Mouse (Mus musculus): ENCODE results near the gene Peli2.

The Peli2 gene

DNA sequence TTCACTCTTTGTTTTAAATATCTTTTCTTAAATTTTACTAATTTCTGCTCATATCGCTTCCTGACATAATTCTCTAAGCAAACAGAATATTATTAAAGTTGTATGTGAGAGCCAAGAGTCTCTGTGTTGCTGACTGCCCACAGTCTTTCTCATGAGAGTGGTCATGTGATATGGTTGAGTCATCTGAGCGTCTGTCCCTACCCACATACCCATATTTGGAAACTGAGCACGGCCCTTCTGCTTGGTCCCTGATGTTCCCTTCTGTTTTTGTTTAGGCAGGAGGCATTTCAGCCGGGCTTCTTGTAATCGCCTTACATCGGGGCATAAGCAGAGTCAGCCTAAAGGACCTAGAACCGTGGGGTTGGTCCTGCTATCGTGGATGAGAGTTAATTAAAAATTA, 68.7 kb downstream of the Peli2 start:
- DNase-seq (ENCODE audit: low spot score in 2 of 2), result peak; percentile 62 to 67

DNA sequence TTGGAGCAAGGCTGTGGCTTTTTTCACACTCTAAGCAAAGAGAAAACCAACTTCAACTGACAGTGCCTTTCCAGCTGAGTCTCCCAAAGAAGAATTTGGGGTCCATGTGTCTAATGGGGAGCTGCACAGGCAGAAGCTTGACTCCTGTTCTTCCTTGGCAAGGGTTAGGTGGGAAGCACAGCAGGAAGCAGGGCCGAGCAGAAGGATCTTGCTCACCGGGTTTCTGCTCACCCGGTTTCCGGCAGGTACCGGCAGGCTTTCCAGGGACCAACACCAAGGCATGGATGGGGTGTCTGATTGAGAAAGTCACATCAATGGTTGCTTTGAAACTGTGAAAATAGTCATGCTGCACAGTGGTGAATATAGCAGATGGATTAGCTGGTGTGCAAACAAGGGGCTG, 70.3 kb downstream of the Peli2 start:
- DNase-seq (ENCODE audit: low spot score in 2 of 2), result no peak

DNA sequence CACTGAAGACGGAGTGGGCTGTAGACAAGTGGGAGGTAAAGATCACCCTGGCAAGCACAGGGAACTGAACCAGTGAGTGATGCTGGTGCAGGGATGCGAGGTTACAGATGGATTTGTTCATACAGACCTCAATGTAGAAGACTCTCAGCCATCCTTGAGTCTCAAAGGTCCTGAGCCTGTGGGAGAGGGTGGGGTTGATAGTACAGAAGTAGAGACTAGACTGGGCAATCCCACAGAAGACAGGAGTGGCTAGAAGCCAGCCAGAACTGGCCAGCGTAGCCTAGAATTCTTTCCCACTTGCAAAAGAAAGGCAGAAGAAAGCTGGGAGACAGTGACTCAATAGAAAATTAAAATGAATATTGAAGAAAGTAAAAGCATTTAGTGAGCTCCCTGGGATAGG, 71.3 kb downstream of the Peli2 start:
- DNase-seq (ENCODE audit: low spot score in 2 of 2), result peak in 1 of 2 experiments; percentile 45

DNA sequence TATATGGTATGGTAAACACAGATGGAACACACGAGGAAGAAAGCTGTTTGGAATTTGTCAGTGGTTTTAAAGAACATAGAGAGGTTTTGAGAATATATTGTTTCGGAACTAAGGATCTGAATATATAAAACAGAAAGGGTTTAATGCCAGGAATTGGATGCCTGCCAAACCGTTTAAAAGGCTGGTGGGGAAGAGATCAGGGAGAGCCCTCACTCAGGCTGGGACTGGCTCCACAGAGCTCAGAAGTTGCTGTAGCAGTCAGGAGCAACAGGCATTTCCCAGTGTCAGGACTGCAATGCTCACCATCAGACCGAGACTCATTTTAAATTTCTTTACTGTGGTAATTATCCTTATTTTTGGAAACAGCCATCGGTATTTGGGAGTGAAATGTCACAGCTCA, 76.2 kb downstream of the Peli2 start:
- no peak for DNase-seq (ENCODE audit: low spot score in 2 of 2)

DNA sequence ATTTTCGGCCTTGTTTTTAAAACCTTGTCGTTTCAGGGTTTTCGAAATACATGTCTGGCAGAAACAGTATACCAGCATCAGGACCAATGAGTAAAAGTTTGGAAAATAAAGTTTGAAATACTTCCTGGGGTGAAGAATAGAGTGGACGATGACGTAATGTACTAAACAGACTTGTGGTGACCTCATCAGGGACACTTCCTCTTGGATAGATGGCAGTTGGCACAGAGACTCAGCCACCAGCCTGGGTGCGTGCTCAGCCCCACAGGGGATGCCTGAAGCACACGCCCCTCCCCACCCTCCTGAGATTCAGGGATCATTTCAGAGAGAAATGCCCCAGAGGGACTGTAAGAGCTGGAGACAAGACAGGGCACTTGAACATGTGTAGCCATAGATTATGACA, 76.7 kb downstream of the Peli2 start:
- no peak for DNase-seq (ENCODE audit: low spot score in 2 of 2)

DNA sequence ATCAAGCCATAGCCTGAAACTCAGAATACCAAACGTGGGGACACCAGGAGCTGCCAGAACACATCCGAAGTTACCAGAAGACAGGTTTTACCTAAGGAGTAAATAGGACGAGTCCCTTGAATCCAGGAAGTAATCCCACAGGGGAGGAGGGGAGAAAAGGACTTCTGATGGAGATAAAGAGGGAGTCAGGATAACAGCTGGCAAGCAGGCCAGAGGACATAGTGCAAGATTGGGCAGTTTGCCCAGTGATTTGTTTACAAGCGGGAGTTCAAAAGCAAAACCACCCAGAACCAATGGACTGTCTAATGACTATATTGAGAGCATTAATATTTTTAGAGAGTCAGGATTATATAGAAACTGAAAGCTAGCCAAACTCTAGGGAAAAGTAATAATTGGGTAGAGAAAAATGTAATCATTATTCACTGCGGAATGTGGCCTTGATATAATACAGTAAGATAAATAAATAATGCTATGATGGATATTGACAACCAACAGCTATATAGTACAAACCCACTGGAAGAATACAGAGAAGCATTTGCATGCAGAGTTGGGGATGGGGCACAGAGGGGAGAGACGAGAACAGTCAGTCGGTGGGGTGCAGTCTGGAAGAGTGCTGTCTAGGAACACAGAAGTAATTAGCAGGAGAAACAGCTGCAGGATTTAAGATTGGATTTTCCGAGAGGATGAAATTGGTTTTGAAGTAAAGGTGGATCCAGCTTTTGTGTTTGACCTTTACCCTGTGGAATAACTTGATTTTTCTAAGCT, 77.7 kb downstream of the Peli2 start:
- peak; percentile 37 to 41 for DNase-seq (ENCODE audit: low spot score in 2 of 2)

DNA sequence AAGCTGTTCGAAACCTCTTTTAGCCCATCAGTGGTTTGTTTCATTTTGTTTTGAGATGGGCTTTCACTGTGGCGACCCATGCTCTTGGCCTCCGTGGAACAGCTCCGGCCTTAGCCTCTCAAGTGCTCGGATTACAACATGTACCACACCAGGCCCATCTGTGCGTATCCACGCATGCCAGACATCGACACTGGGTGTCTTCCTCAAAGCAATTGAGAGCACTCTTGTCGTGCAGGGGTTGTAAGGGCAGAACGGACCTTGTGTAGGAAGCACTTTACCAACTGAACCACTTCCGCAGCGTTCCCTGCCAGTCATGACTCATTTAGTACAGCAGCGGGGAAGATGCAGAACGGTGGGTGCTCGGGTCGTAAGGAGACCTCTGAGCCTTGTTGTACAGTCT, 78.3 kb downstream of the Peli2 start:
- no peak for DNase-seq (ENCODE audit: low spot score in 2 of 2)

DNA sequence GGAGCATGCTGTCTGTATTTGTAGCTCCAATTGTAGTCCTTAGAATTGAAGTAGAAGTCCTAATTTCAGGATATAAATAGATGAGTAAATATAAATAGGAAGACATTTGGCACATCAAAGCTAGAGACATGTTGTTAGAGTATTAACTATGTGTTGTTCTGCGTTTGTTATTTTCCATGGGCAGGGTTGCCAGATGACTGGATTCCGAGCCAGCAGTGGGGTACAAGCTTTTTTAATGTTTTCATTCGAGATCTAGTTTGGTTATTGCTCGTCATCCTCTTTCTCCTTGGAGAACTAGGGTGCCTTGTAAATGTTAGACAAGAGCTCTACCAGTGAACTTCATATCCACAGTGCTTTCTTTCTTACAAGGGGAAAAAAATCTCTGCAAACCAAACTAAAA, 78.9 kb downstream of the Peli2 start:
- DNase-seq (ENCODE audit: low spot score in 2 of 2), result no peak

DNA sequence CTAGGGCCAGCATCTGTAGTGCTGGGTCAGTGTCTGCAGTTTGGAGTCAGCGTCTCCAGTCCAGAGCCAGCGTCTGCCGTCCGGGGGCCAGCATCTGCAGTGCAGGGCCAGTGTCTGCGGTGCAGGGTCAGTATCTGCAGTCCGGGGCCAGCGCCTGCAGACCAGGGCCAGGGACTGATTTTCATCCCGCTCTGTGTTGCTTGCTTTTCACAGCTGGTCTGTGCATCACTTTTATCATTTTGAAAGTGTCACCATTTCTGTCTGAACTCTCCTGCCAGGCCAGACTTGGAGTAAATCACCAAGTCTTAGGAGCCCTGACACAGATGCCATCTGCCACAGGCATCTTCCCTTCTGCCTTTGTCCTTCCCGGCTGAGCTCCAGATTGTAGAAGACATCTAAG, 79.7 kb downstream of the Peli2 start:
- DNase-seq (ENCODE audit: low spot score in 2 of 2), result no peak

DNA sequence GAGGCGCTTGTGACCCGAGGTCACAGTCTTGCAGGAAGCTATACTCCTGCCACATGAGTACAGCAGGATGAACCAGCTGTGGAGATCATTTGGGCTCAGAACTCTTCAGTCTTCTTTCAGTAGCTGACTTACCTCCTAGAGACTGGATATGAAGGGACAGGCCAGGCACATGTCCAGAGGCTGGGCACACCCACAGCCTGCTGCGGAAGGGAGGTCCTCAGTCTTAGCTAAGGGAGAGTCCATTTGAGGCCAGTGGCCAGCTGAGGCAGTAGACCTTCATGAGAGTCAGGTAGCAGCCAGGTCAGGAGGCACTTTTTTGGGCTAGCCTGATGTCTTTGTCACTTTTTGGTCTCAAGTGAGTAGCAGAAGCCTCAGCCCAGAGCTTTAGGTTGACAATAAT, 80.2 kb downstream of the Peli2 start:
- peak; percentile 49 to 66 for DNase-seq (ENCODE audit: low spot score in 2 of 2)

DNA sequence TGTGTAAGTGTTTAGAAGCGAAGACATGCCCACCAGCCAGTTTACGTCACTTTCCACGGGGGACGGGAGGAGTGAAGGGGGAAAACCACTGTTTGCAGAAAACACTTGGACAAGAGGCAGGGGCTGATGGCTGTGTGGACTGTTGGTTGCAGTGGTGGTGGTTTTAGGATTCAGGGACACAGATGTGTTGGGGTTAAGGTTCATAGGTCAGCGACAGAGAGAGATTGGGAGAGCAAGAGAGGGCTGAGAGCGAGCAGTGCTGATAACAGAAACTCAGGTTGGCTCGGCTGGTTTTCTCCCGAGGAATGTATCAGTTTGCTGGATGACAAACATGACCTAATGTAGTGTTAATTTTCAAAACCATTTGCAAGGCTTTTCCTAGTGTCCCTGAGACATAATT, 80.8 kb downstream of the Peli2 start:
- no peak for DNase-seq (ENCODE audit: low spot score in 2 of 2)

DNA sequence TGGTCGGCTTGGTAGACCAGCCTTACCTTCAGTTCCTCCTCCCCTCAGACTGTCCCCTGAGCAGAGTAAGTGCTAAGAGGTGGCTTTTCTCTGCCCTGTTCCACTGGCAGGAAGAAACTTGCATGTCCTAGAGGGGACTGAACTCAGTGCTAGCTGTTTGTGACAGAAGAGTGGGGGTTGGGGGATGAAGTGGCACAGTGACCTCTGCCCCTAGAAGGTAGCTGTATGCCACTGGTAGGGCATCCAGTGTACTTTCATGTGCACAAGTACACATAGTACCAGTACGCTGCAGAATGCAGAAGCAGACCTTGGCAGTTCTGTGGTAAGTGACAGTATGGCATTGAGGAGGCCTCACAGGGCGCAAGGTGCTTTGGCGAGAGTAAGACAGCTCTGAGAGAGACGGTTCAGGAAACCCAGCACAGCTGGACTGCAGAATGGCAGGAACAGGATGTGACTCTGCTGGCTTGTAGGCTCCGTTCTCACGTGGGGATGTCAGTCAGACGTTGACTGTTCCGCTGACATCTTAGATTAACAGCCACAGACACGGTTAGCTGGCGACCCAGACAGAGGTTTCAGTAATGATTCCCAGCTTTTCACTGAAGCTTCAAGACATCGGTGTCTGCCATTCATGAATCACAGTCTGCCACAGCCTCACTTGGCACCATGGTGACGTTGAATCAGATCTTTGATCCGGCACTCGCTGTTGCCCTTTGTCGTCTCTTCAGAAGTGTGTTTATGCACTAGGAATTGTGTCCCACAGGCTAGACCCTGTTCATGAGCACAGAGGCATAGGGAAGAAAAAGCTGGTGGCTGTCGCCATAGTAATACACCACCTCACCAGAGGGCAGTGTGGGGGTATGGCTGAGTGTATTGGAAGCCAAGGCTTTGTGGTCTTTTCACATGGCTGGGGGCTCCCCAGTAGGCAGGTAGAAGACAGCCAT, 81.7 kb downstream of the Peli2 start:
- no peak for DNase-seq (ENCODE audit: low spot score in 2 of 2)

DNA sequence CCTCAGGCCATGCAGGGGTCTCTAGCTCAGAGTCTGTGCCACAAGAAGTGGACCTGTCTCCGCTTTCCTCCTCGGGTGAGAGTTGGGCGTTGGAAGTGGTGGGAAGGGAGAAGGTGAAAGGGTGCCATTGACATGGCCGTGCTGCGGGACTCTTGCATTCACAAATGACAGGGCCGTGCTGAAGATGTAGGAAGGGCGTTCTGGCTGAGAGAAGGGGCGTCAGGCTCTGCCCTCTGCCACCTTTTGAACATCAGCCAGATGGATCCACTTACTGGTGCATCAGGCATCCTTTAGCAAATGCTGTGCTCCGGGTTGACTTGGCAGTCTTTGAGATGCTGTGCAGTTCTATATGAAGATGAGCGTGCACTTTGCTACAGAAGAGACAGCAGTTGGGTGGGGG, 84.4 kb downstream of the Peli2 start:
- no peak for DNase-seq (ENCODE audit: low spot score in 2 of 2)

DNA sequence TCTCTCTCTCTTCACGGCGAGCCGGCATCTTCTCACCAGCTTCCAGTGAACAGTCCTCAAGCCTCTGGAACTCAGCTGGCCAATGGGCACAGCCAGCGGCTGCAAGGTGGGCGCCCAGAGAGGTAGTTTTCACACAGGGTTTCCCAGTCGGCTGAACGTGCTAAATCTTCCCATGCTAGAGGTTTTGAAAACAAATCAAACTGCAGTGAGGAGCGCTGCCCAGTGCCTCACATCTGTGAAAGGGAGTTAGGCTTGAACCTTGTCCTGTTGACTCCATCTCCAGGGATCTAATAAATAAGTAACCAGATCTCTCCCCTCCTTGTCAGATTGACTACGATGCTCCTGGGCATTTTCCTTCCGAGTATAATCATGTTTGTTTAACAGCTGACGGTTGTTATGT, 85.0 kb downstream of the Peli2 start:
- DNase-seq (ENCODE audit: low spot score in 2 of 2), result no peak

DNA sequence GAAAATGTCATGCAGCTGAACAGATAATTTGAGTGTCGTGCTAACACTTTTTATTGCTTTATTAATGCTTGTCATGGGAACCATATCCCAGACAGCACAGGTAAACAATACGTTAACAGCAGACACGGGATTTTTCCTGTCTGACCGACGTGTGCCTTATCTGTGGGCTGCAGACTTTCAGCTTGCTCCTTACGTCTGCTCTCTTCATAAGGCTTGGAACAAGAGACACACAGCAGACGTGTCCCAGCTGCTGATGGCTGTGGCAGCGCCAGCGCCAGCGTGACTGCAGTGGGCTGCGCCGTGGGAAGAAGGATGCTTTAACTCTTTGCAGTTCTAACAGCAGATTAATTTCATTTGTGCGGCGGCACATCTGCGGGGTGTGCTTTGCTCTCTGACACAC, 86.5 kb downstream of the Peli2 start:
- peak; percentile 53 to 55 for DNase-seq (ENCODE audit: low spot score in 2 of 2)

DNA sequence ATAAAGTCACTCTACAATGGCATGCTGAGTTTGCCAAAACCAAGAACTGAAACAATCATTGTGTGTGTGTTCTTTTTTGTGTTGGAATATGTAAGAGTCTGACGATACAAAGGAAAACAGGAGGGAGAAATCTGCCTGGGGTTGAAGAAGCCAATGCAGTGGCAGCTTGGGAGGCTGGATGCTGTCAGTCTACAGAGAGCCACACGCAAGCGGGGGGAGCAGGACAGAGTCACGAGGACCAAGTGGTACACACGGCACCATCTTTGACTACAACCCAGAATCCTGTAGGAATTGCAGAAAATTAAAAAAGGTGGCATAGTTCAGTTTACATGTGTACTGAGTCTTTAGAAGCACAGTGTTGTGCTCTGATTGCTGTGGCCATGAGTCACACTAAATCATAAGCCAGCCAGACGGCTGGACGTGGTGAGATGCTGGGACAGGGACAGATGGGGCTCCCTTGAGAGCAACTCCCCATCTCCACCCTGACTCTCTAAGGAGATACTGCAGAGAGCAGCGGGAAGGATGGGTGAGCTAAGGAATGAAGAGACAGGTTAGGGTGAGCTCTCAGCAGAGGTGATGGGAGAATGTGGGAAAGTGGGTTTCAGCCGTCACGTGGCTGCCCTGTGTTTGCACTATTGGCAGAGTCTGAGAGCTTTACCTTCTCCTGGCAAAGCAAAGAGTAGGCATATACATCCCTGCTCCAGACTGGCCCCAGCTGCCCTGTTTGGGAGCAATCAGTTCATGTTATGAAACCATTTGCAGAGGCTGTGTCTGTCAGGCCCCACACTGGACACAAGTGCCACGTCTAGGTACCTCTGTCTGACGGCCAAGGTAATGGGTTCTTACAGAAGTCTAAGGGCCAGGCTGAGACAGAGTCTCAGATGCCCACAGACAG, 87.4 kb downstream of the Peli2 start:
- DNase-seq (ENCODE audit: low spot score in 2 of 2), result no peak

DNA sequence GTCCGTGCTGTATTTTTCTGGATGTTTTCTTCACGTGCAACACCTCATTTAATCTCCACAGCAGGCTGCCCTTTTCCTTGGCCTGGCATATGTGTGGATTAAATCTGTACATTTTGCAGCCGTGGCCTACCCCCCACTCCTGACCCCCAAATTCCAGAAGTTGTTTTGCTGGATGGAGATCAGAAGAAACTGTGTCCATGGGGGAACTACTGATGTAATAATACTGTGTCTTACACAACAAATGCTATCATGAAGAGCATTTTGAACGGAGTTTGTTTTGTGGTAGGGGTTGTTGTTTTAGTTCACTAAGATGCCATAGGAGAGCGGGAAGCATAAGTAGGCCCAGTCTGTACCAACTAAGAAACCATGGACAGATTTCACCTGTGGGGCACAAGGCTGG, 88.8 kb downstream of the Peli2 start:
- DNase-seq (ENCODE audit: low spot score in 2 of 2), result no peak

DNA sequence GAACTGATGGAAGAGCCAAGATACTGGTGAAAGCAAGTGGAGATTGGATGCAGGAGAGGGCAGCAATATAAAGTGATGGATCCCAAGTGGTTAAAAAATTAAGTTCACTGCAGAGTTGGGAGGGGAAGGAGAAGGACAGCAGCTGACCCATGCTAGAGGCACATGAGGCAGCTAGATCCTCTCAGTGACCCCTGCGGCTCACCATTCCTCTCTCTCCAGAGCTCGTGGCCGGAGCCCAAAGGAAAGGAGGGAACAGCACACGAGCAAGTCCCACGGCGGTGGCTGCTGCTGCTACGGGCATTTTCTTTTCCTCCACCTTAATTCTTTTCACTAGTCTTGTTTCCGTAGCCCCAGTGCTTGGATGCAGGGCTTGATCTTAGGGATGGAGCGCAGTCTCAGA, 89.5 kb downstream of the Peli2 start:
- DNase-seq (ENCODE audit: low spot score in 2 of 2), result no peak

DNA sequence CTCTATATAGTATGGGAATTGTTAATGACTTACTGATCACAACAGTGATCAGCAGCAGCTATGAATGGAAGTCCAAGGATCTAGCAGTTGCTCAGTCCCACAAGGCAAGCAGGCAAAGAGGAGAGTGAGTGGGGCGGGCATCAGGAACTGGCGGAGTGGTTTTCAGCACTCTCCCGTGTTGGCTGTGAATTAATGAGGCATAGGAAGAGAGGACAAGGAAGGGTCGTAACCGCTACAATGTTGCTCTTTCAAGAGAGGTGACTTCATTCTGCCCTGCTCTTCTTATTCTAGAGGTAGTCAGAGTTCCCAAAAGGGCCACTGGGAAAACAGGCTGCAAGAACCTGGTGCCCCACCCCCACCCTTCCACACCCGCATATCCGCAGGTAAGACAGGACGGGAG, 90.9 kb downstream of the Peli2 start:
- DNase-seq (ENCODE audit: low spot score in 2 of 2), result no peak

DNA sequence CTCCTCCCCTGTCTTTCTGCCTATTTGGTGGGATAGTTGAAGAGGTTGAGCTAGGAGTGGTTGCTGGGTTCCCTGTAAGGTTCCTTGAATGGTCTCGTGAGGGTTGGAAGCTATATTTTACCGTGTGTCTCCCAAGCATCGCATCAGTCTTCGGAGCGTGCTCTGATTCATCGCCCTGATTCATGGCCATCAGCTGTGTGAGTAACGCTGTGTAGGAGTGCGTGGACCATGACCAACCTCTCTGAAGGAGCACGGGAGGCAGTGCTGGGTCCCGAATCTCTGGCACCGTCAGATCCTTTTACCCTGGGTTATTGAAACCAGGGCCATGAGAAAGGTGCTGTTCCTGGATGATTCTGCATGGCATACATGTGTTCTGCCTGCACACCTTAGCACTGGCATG, 92.2 kb downstream of the Peli2 start:
- DNase-seq (ENCODE audit: low spot score in 2 of 2), result no peak

DNA sequence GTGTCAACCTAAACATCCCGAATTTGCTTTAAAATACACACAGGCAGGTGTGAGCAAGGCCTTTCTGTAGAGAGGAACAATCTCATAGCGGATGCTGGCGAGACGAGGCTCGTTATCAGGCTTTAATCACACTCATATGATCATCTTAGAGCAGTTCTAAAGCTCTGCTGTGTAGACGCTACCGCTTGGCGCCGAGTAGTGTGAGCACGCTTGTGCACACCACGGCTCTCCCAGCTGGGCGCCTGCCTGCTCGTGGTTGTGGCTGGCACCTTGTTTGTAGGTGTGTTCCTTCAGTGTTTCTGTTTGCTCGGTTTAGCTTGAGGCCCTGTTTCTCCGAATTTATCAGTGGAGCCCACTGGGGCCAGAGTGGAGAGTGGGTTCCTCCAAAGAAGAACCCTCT, 93.0 kb downstream of the Peli2 start:
- no peak for DNase-seq (ENCODE audit: low spot score in 2 of 2)

DNA sequence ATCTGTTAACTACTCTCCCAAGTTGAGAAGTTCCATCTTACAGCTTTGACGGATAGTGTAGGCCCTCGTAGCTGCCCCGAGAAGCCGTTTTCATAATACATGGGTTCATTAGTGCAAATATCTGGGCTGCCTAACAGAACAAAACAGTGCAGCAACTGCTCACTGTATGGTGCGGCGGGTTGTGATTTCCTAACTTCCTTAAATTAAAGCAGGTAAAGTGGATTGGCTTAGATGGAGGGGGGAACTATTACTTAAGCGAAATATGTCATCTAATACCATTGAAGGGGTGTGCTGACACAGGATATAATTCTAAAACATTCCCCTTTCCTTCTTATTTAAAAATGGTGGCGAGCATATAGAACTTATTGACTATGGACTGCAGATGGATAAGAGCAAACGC, 101.4 kb downstream of the Peli2 start:
- no peak for DNase-seq (ENCODE audit: low spot score in 2 of 2)

Measured in heart, adult 9 months (tissue).